Mouse (Mus musculus) E14TG2a.4 (cell line): Measurements from ENCODE around the gene Bace2.

Source experiments
- H3K27me3 ChIP-seq: 2 replicates; pipeline ENCODE4 v1.6.1; 2014; ENCODE audit warnings: low read length, control low read depth; ENCODE audit not compliant: insufficient read depth
- H3K36me3 ChIP-seq: 2 replicates; pipeline ENCODE4 v1.6.1; 2014; ENCODE audit warnings: low read length, control low read depth; ENCODE audit not compliant: insufficient read depth
- H3K4me1 ChIP-seq: replicated peaks from 2 replicates; pipeline ENCODE4 v1.6.1; 2014; ENCODE audit warnings: low read depth, low read length, control low read depth
- H3K4me3 ChIP-seq: replicated peaks from 2 replicates; pipeline ENCODE4 v1.5.1; 2014; ENCODE audit warnings: mild to moderate bottlenecking, low read length
- H3K9me3 ChIP-seq: 2 replicates; pipeline ENCODE4 v1.6.1; 2014; ENCODE audit warnings: low read length, control low read depth
- CTCF ChIP-seq: conservative IDR thresholded peaks from 2 replicates; pipeline ENCODE4 v1.5.1; 2014; ENCODE audit warnings: low read length
- NANOG ChIP-seq: IDR thresholded peaks from 2 replicates; pipeline ENCODE4 v1.6.1; 2014; ENCODE audit warnings: borderline replicate concordance, low read length, mixed read lengths
- POU5F1 ChIP-seq: IDR thresholded peaks from 2 replicates; pipeline ENCODE4 v1.6.1; 2014; ENCODE audit warnings: low read length, borderline replicate concordance

Bace2 gene

DNA sequence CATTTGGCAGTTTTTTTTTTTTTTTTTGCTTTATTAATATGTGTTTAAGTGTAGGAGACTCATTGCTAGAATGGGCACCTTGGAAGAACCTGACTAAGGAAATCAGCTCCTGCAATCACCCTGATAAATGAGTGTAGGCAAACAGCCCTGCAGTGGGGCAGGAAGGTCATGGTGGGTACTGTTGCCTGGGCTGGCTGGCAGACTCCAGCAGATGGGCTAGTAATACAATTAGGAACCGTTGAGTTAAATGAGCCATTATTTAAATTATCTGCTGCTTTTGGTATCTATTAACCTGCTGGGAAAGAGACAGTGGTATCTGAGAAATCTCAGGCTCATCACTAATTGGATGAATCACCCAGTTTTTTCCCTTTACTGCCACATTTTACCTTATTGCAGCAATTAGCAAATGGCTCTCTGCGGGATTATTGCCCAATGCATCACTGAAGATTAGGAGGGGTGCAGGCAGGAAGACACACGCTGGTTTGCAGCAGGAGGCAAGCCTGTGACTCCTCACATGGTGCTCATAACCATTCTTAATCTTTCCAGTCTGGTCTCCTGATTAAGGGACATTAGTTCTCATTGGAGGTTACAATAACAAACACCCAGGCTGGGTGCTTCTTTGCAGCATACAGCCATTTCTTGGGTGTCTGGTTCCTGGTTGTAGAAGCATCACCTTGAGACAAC, 35.3 kb downstream of the Bace2 start:
- Histone ChIP-seq H3K9me3 (no peaks in the 10 kb centered on the region), H3K4me3 (no peak overlapping the region), H3K4me1 (no peaks in the 10 kb centered on the region), H3K27me3 (no peaks in the 10 kb centered on the region), H3K36me3 (no peaks in the 10 kb centered on the region)
- TF ChIP-seq CTCF (no peak), POU5F1 (no peak), NANOG (no peak)

DNA sequence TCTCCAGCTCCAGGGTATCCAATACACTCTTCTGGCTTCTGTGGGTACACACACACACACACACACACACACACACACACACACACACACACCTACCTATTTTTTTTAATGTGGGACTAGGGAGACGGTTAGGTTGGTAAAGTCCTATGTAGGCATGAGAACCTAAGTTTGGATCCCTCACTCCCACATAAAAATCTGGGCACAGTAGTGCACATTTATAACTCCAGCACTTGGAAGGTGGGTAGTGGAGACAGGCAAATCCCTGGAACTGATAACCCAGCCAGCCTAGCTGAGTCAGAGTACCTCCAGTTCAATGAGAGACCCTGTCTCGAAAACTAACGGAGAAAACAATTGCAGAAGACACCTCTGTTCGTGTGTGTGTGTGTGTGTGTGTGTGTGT, 39.9 kb downstream of the Bace2 start:
- no peak for TF ChIP-seq CTCF
- TF ChIP-seq NANOG, result no peak
- TF ChIP-seq POU5F1, result no peak
- H3K4me1 ChIP-seq, result no peaks in the 10 kb centered on the region
- no peaks in the 10 kb centered on the region for H3K27me3 ChIP-seq
- no peaks in the 10 kb centered on the region for H3K9me3 ChIP-seq
- H3K36me3 ChIP-seq, result no peaks in the 10 kb centered on the region
- no peak overlapping the region for H3K4me3 ChIP-seq

DNA sequence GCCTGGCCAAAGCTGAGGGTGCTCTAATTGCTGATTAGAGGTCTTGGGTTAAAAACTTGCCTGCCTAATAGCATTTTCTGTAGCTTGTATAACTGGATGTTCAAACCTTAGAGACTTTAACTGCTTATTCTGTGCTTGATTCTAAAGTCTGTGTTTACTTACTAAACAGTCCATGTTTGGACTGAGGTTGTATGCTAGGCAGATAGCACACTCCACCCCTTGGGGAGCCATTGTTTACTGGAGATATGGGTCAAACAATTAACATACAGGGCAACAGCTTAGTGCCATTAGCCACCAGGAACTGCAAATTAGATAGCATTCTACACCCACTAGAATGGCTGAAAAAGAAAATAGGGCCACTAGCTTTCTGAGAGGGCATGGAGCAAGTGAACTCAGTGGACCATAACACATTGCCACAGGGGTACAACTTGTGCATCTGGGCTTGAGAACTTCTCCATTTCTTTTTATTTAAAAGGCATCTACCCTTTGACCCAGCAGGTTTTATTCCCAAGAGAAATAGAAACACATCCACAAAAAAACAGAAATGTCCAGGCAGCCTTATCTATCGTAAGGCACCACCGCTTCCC, 41.5 kb downstream of the Bace2 start:
- H3K4me3 ChIP-seq, result no peak overlapping the region
- H3K4me1 ChIP-seq, result no peaks in the 10 kb centered on the region
- no peaks in the 10 kb centered on the region for H3K9me3 ChIP-seq
- TF ChIP-seq CTCF (no peak), POU5F1 (no peak), NANOG (no peak)
- no peaks in the 10 kb centered on the region for H3K27me3 ChIP-seq
- no peaks in the 10 kb centered on the region for H3K36me3 ChIP-seq

DNA sequence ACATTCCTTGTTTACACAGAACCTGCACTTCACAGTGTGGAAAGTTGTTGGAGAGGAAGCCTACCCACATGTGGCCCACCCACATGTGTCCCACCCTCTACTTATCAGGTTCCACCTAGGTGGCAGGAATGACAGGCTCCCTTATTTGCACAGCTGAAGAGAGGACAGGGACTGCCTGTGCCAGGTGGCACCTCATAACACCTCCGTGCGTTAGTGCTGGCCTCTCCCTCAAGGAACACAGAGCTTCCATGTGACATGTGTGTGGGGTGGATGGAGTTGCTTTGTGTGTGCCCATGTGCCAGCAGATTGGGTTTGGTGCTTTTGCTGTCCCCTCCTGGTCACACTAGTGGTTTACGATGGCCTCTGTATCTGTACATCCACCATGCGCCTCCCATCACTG, 43.4 kb downstream of the Bace2 start:
- TF ChIP-seq CTCF (no peak), POU5F1 (no peak), NANOG (no peak)
- no peaks in the 10 kb centered on the region for H3K9me3 ChIP-seq
- no peaks in the 10 kb centered on the region for H3K27me3 ChIP-seq
- no peaks in the 10 kb centered on the region for H3K4me1 ChIP-seq
- no peak overlapping the region for H3K4me3 ChIP-seq
- no peaks in the 10 kb centered on the region for H3K36me3 ChIP-seq

DNA sequence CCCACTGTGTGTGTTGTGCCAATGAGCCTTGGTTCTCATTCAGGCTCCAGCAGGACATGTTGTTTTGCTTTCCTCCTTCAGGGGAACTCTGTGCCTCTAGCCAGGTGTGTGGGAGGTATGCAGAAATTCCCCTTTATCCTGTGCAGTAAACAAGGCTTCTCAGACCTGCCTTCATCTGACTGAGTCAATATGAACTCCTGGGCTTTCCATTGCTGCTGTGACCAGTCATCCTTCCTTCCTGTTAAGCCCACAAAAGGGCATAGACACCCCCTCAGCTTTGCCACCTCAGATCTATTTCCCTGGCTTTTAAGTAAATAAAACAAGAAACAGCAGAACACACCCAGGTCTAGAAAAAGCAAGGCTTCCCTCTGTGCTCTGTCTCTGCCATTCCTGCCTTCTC, 45.2 kb downstream of the Bace2 start:
- TF ChIP-seq NANOG (no peak), POU5F1 (no peak), CTCF (no peak)
- H3K9me3 ChIP-seq, result no peaks in the 10 kb centered on the region
- no peaks in the 10 kb centered on the region for H3K4me1 ChIP-seq
- H3K27me3 ChIP-seq, result no peaks in the 10 kb centered on the region
- H3K36me3 ChIP-seq, result no peaks in the 10 kb centered on the region
- H3K4me3 ChIP-seq, result no peak overlapping the region

DNA sequence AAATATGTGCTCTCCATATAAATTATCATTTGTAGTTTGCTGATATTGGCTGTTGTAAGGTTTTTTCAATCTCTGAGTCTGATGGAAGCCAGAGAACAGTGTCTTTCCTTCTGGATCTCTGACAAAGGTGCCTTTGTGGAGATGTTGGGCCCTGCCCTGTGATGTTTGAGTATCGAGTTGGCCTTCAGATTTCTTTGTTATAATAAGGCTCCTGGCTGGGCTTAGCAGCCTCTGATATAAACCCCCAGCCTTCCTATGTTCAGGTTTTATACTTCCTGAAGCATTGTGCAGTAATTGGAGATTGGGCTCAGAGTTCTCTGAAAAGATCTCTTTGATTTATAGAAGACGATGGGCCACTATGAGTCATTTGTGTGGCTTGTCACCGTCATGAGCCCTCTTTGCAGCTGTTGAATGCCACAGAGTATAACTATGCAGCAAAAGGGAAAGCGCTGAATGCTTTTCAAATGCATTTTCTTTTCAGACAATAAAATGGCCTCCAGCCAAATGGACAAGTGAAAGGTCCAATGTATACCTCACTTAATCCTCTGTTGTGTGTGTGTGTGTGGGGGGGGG, 45.8 kb downstream of the Bace2 start:
- Histone ChIP-seq H3K27me3 (no peaks in the 10 kb centered on the region), H3K9me3 (no peaks in the 10 kb centered on the region), H3K4me1 (no peaks in the 10 kb centered on the region), H3K36me3 (no peaks in the 10 kb centered on the region), H3K4me3 (no peak overlapping the region)
- no peak for TF ChIP-seq NANOG
- TF ChIP-seq CTCF, result no peak
- no peak for TF ChIP-seq POU5F1

DNA sequence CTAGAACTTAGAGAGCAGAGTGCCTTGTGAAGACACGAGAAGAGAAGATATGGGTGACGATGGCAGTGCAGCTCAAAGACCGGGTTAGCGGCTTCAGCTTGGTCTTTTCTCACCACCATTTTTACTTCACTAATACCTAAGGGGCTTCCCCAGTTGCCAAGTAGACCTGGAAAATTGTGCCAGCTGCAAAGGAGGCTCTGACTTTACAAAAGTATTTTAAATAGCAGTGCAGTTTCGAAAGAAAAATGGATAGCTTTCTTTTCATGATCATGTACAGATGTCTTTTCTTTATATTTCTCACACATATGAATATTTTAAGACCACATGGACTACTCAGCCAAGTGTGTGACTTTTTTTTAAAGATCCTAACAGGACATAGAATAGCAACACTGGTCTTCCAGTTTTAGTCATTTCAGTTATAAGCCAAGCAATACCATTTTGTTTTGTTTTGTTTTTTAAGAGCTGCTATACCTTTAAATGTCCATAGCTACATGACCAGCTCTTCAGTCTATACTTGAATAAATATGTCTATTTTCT, 49.0 kb downstream of the Bace2 start:
- TF ChIP-seq CTCF (no peak), NANOG (no peak), POU5F1 (no peak)
- Histone ChIP-seq H3K9me3 (no peaks in the 10 kb centered on the region), H3K4me3 (no peak overlapping the region)

DNA sequence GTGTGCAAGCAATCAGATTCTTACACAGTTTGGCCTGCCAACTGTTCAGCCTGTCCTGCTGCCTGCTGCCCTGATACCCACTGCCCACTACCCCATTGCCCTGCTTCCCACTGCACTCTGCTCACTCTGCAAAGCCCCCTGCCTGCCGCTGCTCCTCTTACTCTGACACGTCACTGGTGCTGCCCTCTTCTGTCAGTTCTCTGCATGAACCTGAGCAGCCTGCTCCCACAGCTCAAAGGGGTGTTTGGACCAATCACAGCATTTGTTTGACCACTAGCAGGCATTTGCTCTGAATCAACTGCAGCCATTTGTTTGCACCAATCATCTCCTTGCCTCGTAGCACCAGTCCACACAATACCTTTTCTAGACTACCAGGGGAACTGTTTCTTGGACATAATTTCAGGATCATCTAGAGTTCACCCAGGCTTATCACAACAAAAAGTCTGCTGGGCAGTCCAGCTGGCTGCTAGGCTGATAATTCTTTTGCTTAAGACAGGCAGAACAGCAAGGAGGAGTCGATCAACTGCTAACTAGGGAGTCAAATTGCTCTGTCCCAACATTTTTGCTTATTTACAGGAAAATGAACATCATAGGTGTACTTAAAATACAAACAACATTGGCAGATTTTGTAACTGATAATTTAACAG, 61.5 kb downstream of the Bace2 start:
- TF ChIP-seq CTCF, result peak; percentile 35; the same call in 1 of the 2 replicates
- TF ChIP-seq NANOG, result no peak
- H3K4me3 ChIP-seq, result no peak overlapping the region
- H3K27me3 ChIP-seq, result no peaks in the 10 kb centered on the region
- no peaks in the 10 kb centered on the region for H3K9me3 ChIP-seq
- no peaks in the 10 kb centered on the region for H3K36me3 ChIP-seq
- no peaks in the 10 kb centered on the region for H3K4me1 ChIP-seq

More for the DNA sequence above, 49.0 kb downstream of the Bace2 start:
- Histone ChIP-seq H3K36me3 (no peaks in the 10 kb centered on the region), H3K27me3 (no peaks in the 10 kb centered on the region), H3K4me1 (no peaks in the 10 kb centered on the region)
